Mouse (Mus musculus): ENCODE data around the gene Dpy19l3.

GRCm38 (mm10) chr7:35692641-35693040 is 61.6 kb downstream of the Dpy19l3 start:
- TF ChIP-seq CTCF (IDR thresholded peaks at IDR 0.05; ENCODE audit: low read depth, low read length) = no peak
- no peak for TF ChIP-seq POLR2A (IDR thresholded peaks at IDR 0.05; ENCODE audit: borderline replicate concordance, low read depth, low read length)

Measured in bone marrow macrophage, adult 2 months (primary cell).